Mouse (Mus musculus): ENCODE results near the gene Meaf6.

DNA sequence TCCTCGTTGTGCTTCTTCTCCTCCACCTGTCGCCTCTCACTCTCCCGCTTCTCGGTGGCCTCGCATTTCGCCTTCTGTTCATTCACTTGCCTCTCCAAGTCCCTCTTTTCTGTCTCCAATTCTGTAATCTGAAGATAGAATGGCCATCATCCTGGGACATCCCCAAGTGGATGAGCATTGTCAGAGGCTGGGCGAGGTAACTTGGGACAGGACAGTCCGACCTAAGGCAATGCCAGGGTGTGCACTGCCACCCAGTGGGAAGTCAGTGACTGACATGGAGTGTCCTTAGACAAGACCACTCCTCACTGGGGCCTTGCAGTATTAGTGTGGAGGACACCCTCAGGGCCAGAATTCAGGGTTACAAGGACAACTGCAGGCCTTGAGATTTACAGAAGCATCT lies 25.9 kb upstream of the Meaf6 start:
- TF ChIP-seq CTCF (IDR thresholded peaks at IDR 0.05; ENCODE audit: low read depth, low read length) (peak; percentile 59), GATA1 (IDR thresholded peaks at IDR 0.05; ENCODE audit: borderline replicate concordance, low read length) (no peak), POLR2AphosphoS5 (IDR thresholded peaks at IDR 0.05; ENCODE audit: insufficient replicate concordance, low read depth, low read length) (no peak), GATA2 (IDR thresholded peaks at IDR 0.05; ENCODE audit: borderline replicate concordance, low read depth, low read length) (no peak)
